Mouse (Mus musculus) bone marrow, adult 2 months (tissue): ENCODE data around the gene Pcsk4.

Experiments used
- CTCF ChIP-seq: fragments of 200-500 bp; IDR thresholded peaks from 2 replicates; pipeline ENCODE4 v1.5.1; 2011; ENCODE audit warnings: low read length, control low read depth; ENCODE audit not compliant: control insufficient read depth, insufficient read depth
- POLR2A ChIP-seq: fragments of 200-500 bp; IDR thresholded peaks from 2 replicates; pipeline ENCODE4 v1.6.1; 2011; ENCODE audit warnings: low read depth, mild to moderate bottlenecking, control low read depth, low read length, borderline replicate concordance; ENCODE audit not compliant: control insufficient read depth

DNA sequence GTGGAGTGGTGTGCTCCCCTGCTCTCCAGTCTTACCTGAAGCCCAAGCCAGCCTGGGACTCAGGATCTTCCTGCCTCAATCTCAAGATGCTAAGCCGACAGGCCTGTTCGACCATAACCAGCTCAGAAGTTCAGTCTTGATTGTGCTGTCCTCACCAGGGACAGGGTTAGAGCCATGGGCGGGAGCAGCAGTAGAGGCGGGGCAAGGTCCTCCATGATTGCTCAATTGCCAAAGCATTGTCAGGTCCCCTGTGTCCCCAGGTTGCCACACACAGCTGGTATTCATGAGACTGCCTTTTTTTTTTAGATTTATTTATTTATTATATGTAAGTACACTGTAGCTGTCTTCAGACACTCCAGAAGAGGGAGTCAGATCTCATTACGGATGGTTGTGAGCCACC is 53.1 kb downstream of the Pcsk4 start:
- TF ChIP-seq CTCF (no peak), POLR2A (no peak)
